Mouse (Mus musculus): ENCODE results near the gene Fubp1.

GRCm38 (mm10) chr3:152201651-152202050, 8.6 kb upstream of the Fubp1 start:
- TF ChIP-seq POLR2A (IDR thresholded peaks at IDR 0.05; ENCODE audit: extremely low read depth, insufficient read depth, low read length) (no peak), CTCF (IDR thresholded peaks at IDR 0.05; ENCODE audit: extremely low read depth, insufficient read depth, low read length) (no peak)
